Mouse (Mus musculus) adrenal gland, postnatal 36 days (tissue): Measurements from ENCODE around the gene Eif3i. TPM values are rescaled to one million over a fixed set of nuclear protein-coding genes. Genes with fewer than 3 reads are reported as not detected.

Source experiments
- DNase-seq, 2 experiments: peaks; one replicate each; pipeline ENCODE4 v3.0.0; 2021; ENCODE audit warnings: mixed read lengths in 1 of 2
- total RNA-seq, 2 experiments: library from RNA; stranded (reverse); gene quantifications; 2 replicates each; pipeline ENCODE4 v1.2.3; 2021

Eif3i gene
- total RNA-seq, 2 experiments from 2014 or later, result 187 to 192 TPM

GRCm38 (mm10) chr4:129620419-129621282 is 20.2 kb upstream of the Eif3i start:
- no peak for DNase-seq

GRCm38 (mm10) chr4:129618786-129619691 is 18.6 kb upstream of the Eif3i start, which contains the start of gene Iqcc:
Gene Iqcc, minus strand, starts transcription at chr4:129619099.
- peak; percentile 97 for DNase-seq

- DNase-seq, result no peak
These were observed 17.6 kb upstream of the Eif3i start for GRCm38 (mm10) chr4:129618031-129618430.

GRCm38 (mm10) chr4:129617121-129617641 is 16.7 kb upstream of the Eif3i start:
- no peak for DNase-seq

- no peak for DNase-seq
These were observed 16.2 kb upstream of the Eif3i start for GRCm38 (mm10) chr4:129616631-129617030.

- no peak for DNase-seq
These were observed 15.4 kb upstream of the Eif3i start for GRCm38 (mm10) chr4:129615801-129616290.

GRCm38 (mm10) chr4:129614093-129614492 is 13.6 kb upstream of the Eif3i start, which contains the start of gene Dcdc2b:
Gene Dcdc2b, minus strand, starts transcription at chr4:129614257.
- DNase-seq, result no peak

GRCm38 (mm10) chr4:129610472-129610871 is 10.0 kb upstream of the Eif3i start:
- DNase-seq, result no peak

- DNase-seq, result no peak
These were observed 9.6 kb upstream of the Eif3i start for GRCm38 (mm10) chr4:129610026-129610425.

- no peak for DNase-seq
These were observed 8.7 kb upstream of the Eif3i start for GRCm38 (mm10) chr4:129609139-129609631.

- peak; percentile 80 to 88 for DNase-seq
These were observed 8.1 kb upstream of the Eif3i start for GRCm38 (mm10) chr4:129608426-129609025.

GRCm38 (mm10) chr4:129588865-129589264 is 11.6 kb downstream of the Eif3i start:
- no peak for DNase-seq

GRCm38 (mm10) chr4:129586943-129587342 is 13.5 kb downstream of the Eif3i start:
- no peak for DNase-seq

- no peak for DNase-seq
These were observed 14.7 kb downstream of the Eif3i start for GRCm38 (mm10) chr4:129585773-129586172.

- DNase-seq, result peak; percentile 91 to 94
These were observed 15.4 kb downstream of the Eif3i start for GRCm38 (mm10) chr4:129584884-129585608.

GRCm38 (mm10) chr4:129584370-129584769 is 16.1 kb downstream of the Eif3i start:
- DNase-seq, result no peak

GRCm38 (mm10) chr4:129582251-129582650 is 18.2 kb downstream of the Eif3i start:
- DNase-seq, result no peak

- no peak for DNase-seq
These were observed 20.1 kb downstream of the Eif3i start for GRCm38 (mm10) chr4:129580347-129580746.

- DNase-seq, result peak; percentile 60 to 62
These were observed 22.0 kb downstream of the Eif3i start, which contains the start of gene Fam167b for GRCm38 (mm10) chr4:129578466-129578865. Gene Fam167b, minus strand, starts transcription at chr4:129578549.

GRCm38 (mm10) chr4:129577688-129578087 is 22.8 kb downstream of the Eif3i start:
- no peak for DNase-seq
